Mouse (Mus musculus) frontal cortex, postnatal 36 days (tissue): Measurements from ENCODE around the gene Gm3776.
"Not testable (repeated sequence)": the region's sequence is repeated elsewhere in the genome, so short reads cannot be mapped to it uniquely, and the experiment has no call there.

ENCODE experiments used
- DNase-seq, 2 experiments: peaks; one replicate each; pipeline ENCODE4 v3.0.0; 2022; ENCODE audit warnings: low spot score in 2 of 2

Gm3776 gene

GRCm38 (mm10) chr9:78292462-78292861 is 35.5 kb downstream of the Gm3776 start:
- not testable (repeated sequence) for DNase-seq

DNA sequence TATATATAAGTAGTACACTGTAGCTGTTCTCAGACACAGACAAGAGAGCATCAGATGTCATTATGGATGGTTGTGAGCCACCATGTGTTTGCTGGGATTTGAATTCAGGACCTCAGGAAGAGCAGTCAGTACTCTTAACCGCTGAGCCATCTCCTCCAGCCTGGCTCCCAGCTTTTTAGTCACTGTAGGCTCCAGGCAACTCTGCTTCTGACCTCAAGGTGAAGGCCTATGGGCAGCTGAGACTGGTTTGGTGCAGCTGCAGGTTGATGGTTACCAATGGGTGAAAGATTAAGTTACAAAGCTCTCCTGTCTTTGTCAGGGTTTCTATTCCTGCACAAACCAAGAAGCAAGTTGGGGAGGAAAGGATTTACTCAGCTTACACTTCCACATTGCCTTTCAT is 36.8 kb downstream of the Gm3776 start:
- DNase-seq = not testable (repeated sequence)

GRCm38 (mm10) chr9:78294781-78295180 is 37.9 kb downstream of the Gm3776 start:
- not testable (repeated sequence) for DNase-seq

DNA sequence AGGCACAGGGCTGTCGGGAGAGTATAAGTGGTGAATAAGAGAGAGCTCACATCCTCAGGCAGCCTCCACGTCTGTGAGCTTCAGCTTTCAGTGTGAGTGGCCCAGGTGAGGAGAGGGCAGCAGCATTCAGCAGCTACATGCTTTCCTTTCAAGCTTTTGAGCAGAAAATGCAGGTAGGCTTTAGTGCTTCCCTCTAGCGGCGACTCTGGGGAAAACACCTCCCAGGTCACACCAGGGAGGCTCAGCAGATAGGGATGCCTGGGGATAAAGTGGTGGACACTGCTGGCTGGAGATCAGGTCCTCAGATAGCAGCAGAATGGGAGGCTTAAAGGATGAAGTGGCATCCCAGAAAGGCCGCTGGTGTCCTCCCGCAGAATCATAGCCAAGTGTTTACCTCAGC is 39.2 kb downstream of the Gm3776 start:
- peak; percentile 16 to 33 for DNase-seq

- DNase-seq = no peak
These were observed 41.3 kb downstream of the Gm3776 start for GRCm38 (mm10) chr9:78298232-78298631.

DNA sequence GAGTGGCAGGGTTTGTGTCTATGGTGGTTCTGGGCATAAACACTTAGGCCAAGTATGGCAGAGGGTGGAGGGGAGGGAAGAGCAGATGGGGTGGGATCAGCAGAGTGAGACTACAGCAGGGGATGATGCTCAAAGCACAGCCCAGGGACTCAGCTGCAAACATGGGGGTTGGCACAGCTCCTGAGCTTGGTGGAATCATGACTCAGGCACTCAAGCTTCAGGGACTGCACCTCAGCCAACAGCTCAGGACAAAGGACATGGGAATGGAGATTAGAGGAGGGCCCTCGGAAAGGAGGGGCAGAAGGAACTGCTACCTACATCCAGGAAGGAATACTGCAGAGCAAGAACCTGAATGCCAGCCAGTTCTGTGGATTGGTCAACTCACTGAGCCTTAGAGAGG is 42.2 kb downstream of the Gm3776 start:
- DNase-seq = not testable (repeated sequence)

DNA sequence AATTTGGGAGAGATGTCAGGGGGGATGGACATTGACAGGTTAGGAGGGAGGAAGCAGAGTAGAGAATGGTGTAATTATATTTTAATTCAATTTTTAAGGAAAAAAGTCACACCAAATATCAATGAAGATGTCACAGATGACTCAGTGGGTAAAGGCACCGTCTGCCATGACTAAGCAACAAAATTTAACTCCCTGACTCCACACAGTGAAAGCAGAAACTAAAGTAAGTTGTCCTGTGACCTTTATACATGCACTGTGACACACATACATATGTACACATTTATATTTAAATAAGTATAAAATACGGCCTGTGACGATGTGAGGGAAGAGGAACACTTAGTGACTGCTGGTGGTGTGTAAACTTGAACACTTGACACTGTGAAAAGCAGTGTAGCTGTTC is 51.2 kb downstream of the Gm3776 start:
- not testable (repeated sequence) for DNase-seq

DNA sequence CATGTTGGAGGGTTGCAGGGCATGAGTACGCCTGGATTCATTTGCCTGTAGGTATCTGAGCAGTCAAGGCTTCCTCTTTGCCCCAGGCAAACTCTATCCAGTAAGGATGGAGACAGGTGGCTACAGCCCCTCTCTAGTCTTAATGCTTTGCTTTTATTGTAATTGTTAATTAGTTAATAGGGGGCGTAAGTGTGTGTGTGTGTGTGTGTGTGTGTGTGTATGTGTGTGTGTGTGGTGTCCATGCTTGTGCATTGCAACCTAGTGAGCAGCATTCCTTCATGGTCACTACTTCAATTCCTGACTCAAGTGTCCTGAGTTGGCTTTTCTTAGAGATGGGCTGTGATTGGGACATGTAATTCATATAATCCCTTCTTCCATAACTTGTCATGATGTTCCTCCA is 57.8 kb downstream of the Gm3776 start, which contains the start of gene Omt2a:
Gene Omt2a (minus strand): TSS at position 101 of the 400 bp plus-strand sequence.
- DNase-seq = no peak
